Mouse (Mus musculus): ENCODE measurements around the gene Dab2ip. TPM values are rescaled to one million over a fixed set of nuclear protein-coding genes. Genes with fewer than 3 reads are reported as not detected.
A peak's percentile ranks its signal among the peaks of the same experiment; 100 is the strongest.

Gene Dab2ip
- polyA plus RNA-seq, 1 experiment from 2014 or later, result 26.3 TPM

GRCm38 (mm10) chr2:35655996-35656395 is 97.9 kb downstream of the Dab2ip start:
- Histone ChIP-seq H3K4me1 (ENCODE audit: insufficient read depth, low read length) (peaks cover 30% of the 10 kb centered on the region), H3K27me3 (ENCODE audit: insufficient read depth, low read length) (no peaks in the 10 kb centered on the region), H3K9ac (replicated peaks; ENCODE audit: low read length) (no peak overlapping the region), H3K9me3 (ENCODE audit: low read length) (no peaks in the 10 kb centered on the region), H3K4me3 (ENCODE audit: low read length) (no peak overlapping the region), H3K36me3 (ENCODE audit: insufficient read depth, low read length) (no peaks in the 10 kb centered on the region), H3K27ac (ENCODE audit: low read length) (no peak overlapping the region), H3K4me2 (replicated peaks; ENCODE audit: low read depth, low read length) (no peak overlapping the region)
- ATAC-seq (ENCODE audit: low FRiP score, low TSS enrichment), result no peak
- WGBS, result 47% methylated on average over 8 of the region's 8 CpGs

DNA sequence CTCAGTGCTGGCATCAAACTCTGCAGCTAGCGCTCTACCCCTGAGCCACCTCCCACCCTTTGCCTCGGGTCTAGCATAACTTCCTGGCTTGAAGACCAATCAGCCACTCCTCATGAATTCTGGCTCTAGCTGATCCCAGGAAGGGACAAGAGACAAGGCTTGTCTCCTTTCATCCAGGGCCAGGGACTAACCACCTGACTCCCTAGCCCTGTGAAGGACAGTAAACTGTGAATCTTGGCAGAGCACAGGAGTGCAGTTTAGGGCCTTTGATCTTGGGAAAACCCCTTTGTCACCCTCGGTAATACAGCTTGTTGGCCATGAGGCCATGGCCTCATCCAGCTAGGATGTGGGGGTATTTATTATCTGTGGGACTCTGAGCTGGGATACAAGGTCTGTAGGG is 100.2 kb downstream of the Dab2ip start:
- Histone ChIP-seq H3K9ac (replicated peaks; ENCODE audit: low read length) (no peak overlapping the region), H3K36me3 (ENCODE audit: insufficient read depth, low read length) (no peaks in the 10 kb centered on the region), H3K27me3 (ENCODE audit: insufficient read depth, low read length) (no peaks in the 10 kb centered on the region), H3K27ac (ENCODE audit: low read length) (no peak overlapping the region), H3K4me2 (replicated peaks; ENCODE audit: low read depth, low read length) (no peak overlapping the region), H3K4me1 (ENCODE audit: insufficient read depth, low read length) (peaks cover 25% of the 10 kb centered on the region), H3K4me3 (ENCODE audit: low read length) (no peak overlapping the region), H3K9me3 (ENCODE audit: low read length) (no peaks in the 10 kb centered on the region)
- WGBS, result 33% methylated on average over 3 of the region's 3 CpGs
- ATAC-seq (ENCODE audit: low FRiP score, low TSS enrichment), result no peak

GRCm38 (mm10) chr2:35659578-35660194 is 101.6 kb downstream of the Dab2ip start:
- Histone ChIP-seq H3K27me3 (ENCODE audit: insufficient read depth, low read length) (no peaks in the 10 kb centered on the region), H3K36me3 (ENCODE audit: insufficient read depth, low read length) (no peaks in the 10 kb centered on the region), H3K27ac (ENCODE audit: low read length) (no peak overlapping the region), H3K4me1 (ENCODE audit: insufficient read depth, low read length) (peaks cover 38% of the 10 kb centered on the region), H3K9me3 (ENCODE audit: low read length) (no peaks in the 10 kb centered on the region), H3K4me2 (replicated peaks; ENCODE audit: low read depth, low read length) (no peak overlapping the region), H3K9ac (replicated peaks; ENCODE audit: low read length) (no peak overlapping the region), H3K4me3 (ENCODE audit: low read length) (no peak overlapping the region)
- 79% methylated on average over 5 of the region's 5 CpGs for WGBS
- no peak for ATAC-seq (ENCODE audit: low FRiP score, low TSS enrichment)

DNA sequence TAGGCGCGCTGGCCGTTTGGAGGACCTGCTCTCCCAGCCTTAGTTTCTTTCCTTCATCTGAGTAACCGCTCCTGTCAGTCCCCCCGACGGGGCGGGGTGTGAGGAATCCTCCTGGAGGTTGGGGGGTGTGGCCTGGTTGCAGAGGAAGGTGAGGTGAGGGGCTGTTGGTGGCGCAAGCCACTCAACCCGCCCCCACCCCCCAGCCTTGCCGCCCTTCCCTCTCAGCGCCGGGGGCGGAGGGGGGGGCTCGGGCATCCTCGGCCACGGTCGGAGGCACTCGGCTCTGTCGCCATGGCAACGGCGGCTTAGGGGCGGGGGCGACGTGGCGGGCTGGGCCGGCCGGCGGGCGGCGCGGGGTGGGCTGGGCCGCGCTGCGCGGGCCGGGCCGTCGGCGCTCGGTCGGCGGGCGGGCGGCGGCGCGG is 102.9 kb downstream of the Dab2ip start:
- Histone ChIP-seq H3K27ac (ENCODE audit: low read length) (peak overlapping the region; percentile 77), H3K4me3 (ENCODE audit: low read length) (peak overlapping the region; percentile 88), H3K9ac (replicated peaks; ENCODE audit: low read length) (peak overlapping the region; percentile 93), H3K9me3 (ENCODE audit: low read length) (no peaks in the 10 kb centered on the region), H3K4me2 (replicated peaks; ENCODE audit: low read depth, low read length) (peak overlapping the region; percentile 91), H3K36me3 (ENCODE audit: insufficient read depth, low read length) (no peaks in the 10 kb centered on the region), H3K4me1 (ENCODE audit: insufficient read depth, low read length) (peaks cover 39% of the 10 kb centered on the region), H3K27me3 (ENCODE audit: insufficient read depth, low read length) (no peaks in the 10 kb centered on the region)
- WGBS, result under 1% methylated on average over 12 of the region's 47 CpGs
- peak; percentile 73 for ATAC-seq (ENCODE audit: low FRiP score, low TSS enrichment)

- Histone ChIP-seq H3K4me2 (replicated peaks; ENCODE audit: low read depth, low read length) (peak overlapping the region; percentile 91), H3K27ac (ENCODE audit: low read length) (peak overlapping the region; percentile 77), H3K36me3 (ENCODE audit: insufficient read depth, low read length) (no peaks in the 10 kb centered on the region), H3K4me3 (ENCODE audit: low read length) (peak overlapping the region; percentile 88), H3K4me1 (ENCODE audit: insufficient read depth, low read length) (peaks cover 39% of the 10 kb centered on the region), H3K9me3 (ENCODE audit: low read length) (no peaks in the 10 kb centered on the region), H3K27me3 (ENCODE audit: insufficient read depth, low read length) (no peaks in the 10 kb centered on the region), H3K9ac (replicated peaks; ENCODE audit: low read length) (peak overlapping the region; percentile 93)
- WGBS, result under 1% methylated on average over 46 of the region's 51 CpGs
- peak; percentile 67 for ATAC-seq (ENCODE audit: low FRiP score, low TSS enrichment)
Observed at GRCm38 (mm10) chr2:35661454-35662000, 103.5 kb downstream of the Dab2ip start.

GRCm38 (mm10) chr2:35662001-35662491 is 104.0 kb downstream of the Dab2ip start:
- peak; percentile 50 for ATAC-seq (ENCODE audit: low FRiP score, low TSS enrichment)
- H3K4me2 ChIP-seq (replicated peaks; ENCODE audit: low read depth, low read length), result peak overlapping the region; percentile 91
- H3K27me3 ChIP-seq (ENCODE audit: insufficient read depth, low read length), result no peaks in the 10 kb centered on the region
- peak overlapping the region; percentile 93 for H3K9ac ChIP-seq (replicated peaks; ENCODE audit: low read length)
- under 1% methylated on average over 24 of the region's 24 CpGs for WGBS
- H3K27ac ChIP-seq (ENCODE audit: low read length), result peak overlapping the region; percentile 77
- H3K9me3 ChIP-seq (ENCODE audit: low read length), result no peaks in the 10 kb centered on the region
- peak overlapping the region; percentile 88 for H3K4me3 ChIP-seq (ENCODE audit: low read length)
- H3K4me1 ChIP-seq (ENCODE audit: insufficient read depth, low read length), result peaks cover 39% of the 10 kb centered on the region
- H3K36me3 ChIP-seq (ENCODE audit: insufficient read depth, low read length), result no peaks in the 10 kb centered on the region

GRCm38 (mm10) chr2:35662738-35663550 is 104.9 kb downstream of the Dab2ip start:
- 15% methylated on average over 26 of the region's 26 CpGs for WGBS
- no peaks in the 10 kb centered on the region for H3K9me3 ChIP-seq (ENCODE audit: low read length)
- no peak for ATAC-seq (ENCODE audit: low FRiP score, low TSS enrichment)

DNA sequence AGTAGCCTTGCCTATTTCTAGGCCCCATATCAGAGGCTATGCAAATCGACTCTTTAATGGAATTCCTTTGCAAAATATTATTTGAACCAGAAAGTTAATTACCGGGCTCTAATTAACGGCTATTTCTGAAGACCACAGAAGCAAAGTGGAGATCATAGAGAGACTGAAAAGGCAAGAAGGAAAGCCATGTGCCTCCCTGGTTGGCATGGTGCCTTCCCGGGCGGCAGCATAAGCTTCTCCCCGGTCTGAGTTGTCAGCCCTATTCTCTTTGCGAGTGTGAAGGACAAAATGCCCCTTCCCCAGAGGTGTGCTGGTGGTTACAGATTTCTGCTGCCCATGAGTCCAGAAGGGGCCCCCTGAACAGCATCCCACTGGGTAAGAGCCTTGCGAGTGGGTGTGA is 109.7 kb downstream of the Dab2ip start:
- Histone ChIP-seq H3K27me3 (ENCODE audit: insufficient read depth, low read length) (no peaks in the 10 kb centered on the region), H3K36me3 (ENCODE audit: insufficient read depth, low read length) (no peaks in the 10 kb centered on the region; the same call in 1 of the 2 replicates), H3K9me3 (ENCODE audit: low read length) (no peaks in the 10 kb centered on the region), H3K27ac (ENCODE audit: low read length) (no peak overlapping the region), H3K4me3 (ENCODE audit: low read length) (no peak overlapping the region), H3K4me1 (ENCODE audit: insufficient read depth, low read length) (peaks cover 56% of the 10 kb centered on the region), H3K4me2 (replicated peaks; ENCODE audit: low read depth, low read length) (no peak overlapping the region), H3K9ac (replicated peaks; ENCODE audit: low read length) (no peak overlapping the region)
- WGBS, result 91% methylated on average over 8 of the region's 8 CpGs
- no peak for ATAC-seq (ENCODE audit: low FRiP score, low TSS enrichment)

More at GRCm38 (mm10) chr2:35662738-35663550, 104.9 kb downstream of the Dab2ip start:
- Histone ChIP-seq H3K4me2 (replicated peaks; ENCODE audit: low read depth, low read length) (peak overlapping the region; percentile 91), H3K9ac (replicated peaks; ENCODE audit: low read length) (peak overlapping the region; percentile 93; the same call in 1 of the 2 replicates), H3K27me3 (ENCODE audit: insufficient read depth, low read length) (no peaks in the 10 kb centered on the region), H3K4me1 (ENCODE audit: insufficient read depth, low read length) (peaks cover 39% of the 10 kb centered on the region), H3K27ac (ENCODE audit: low read length) (no peak overlapping the region), H3K36me3 (ENCODE audit: insufficient read depth, low read length) (no peaks in the 10 kb centered on the region), H3K4me3 (ENCODE audit: low read length) (peak overlapping the region; percentile 88)

- WGBS, result 65% methylated on average over 4 of the region's 4 CpGs
- no peak overlapping the region for H3K9ac ChIP-seq (replicated peaks; ENCODE audit: low read length)
- H3K4me3 ChIP-seq (ENCODE audit: low read length), result no peak overlapping the region
- peaks cover 42% of the 10 kb centered on the region for H3K4me1 ChIP-seq (ENCODE audit: insufficient read depth, low read length)
- H3K27me3 ChIP-seq (ENCODE audit: insufficient read depth, low read length), result no peaks in the 10 kb centered on the region
- no peak; the same call in 1 of the 2 replicates for ATAC-seq (ENCODE audit: low FRiP score, low TSS enrichment)
- H3K9me3 ChIP-seq (ENCODE audit: low read length), result no peaks in the 10 kb centered on the region
- H3K4me2 ChIP-seq (replicated peaks; ENCODE audit: low read depth, low read length), result no peak overlapping the region
- no peak overlapping the region for H3K27ac ChIP-seq (ENCODE audit: low read length)
- no peaks in the 10 kb centered on the region; the same call in 1 of the 2 replicates for H3K36me3 ChIP-seq (ENCODE audit: insufficient read depth, low read length)
Observed at GRCm38 (mm10) chr2:35669217-35669616, 111.2 kb downstream of the Dab2ip start.
